Mouse (Mus musculus): ENCODE data around the gene Prss54.

DNA sequence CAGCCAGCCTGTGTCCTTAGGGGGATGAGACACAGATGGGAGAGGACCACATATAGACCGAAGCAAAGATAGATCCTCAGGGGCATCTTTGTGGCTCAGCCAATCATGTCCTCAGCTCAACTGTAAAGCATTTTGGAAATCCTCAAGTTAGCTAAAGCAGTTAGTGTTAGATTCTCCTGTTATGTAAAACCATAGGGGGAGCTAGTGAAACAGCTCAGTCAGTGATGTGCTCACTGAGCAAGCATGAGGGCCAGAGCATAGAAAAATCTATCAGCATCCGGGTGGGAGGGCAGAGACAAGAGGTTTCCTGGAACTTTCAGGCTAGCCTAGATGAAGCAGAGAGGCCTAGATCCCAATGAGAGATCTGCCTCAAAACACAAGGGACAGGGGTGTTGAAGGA is 48.7 kb upstream of the Prss54 start:
- TF ChIP-seq CTCF (IDR thresholded peaks at IDR 0.05; ENCODE audit: insufficient read depth, low read length) (no peak), POLR2A (IDR thresholded peaks at IDR 0.05; ENCODE audit: borderline replicate concordance, extremely low read depth, low read depth, low read length) (no peak)
